Mouse (Mus musculus) liver, postnatal 0 days (tissue): Measurements from ENCODE around the gene Krt24. TPM values are rescaled to one million over a fixed set of nuclear protein-coding genes. Genes with fewer than 3 reads are reported as not detected.

Source experiments
- ATAC-seq: fragments of 200-750 bp; cut with Nextera tagmentation; 2 replicates; pipeline ENCODE4 v1.8.0; 2017; ENCODE audit warnings: mild to moderate bottlenecking, moderate library complexity
- DNase-seq: peaks from one replicate; pipeline ENCODE4 v3.0.0-alpha.2; 2016
- H3K27ac ChIP-seq: fragments of 300-500 bp; sonication (generic); 2 replicates; pipeline ENCODE4 v1.5.1; 2014; ENCODE audit warnings: antibody characterized with exemption, moderate library complexity, mild to moderate bottlenecking, low read depth
- H3K27me3 ChIP-seq: fragments of 300-500 bp; sonication (generic); 2 replicates; pipeline ENCODE4 v1.6.1; 2014; ENCODE audit warnings: low read length, control low read depth, mixed read lengths; ENCODE audit not compliant: insufficient read depth
- H3K36me3 ChIP-seq: fragments of 300-500 bp; sonication (generic); replicated peaks from 2 replicates; pipeline ENCODE4 v1.6.1; 2014; ENCODE audit warnings: mild to moderate bottlenecking, control low read depth, low read length, moderate library complexity, mixed read lengths; ENCODE audit not compliant: insufficient read depth
- H3K4me1 ChIP-seq: fragments of 300-500 bp; sonication (generic); 2 replicates; pipeline ENCODE4 v1.6.1; 2014; ENCODE audit warnings: antibody characterized with exemption, mild to moderate bottlenecking, control low read depth; ENCODE audit not compliant: insufficient read depth
- H3K4me2 ChIP-seq: fragments of 300-500 bp; sonication (generic); 2 replicates; pipeline ENCODE4 v1.6.1; 2014; ENCODE audit warnings: low read depth, mild to moderate bottlenecking, low read length, moderate library complexity, mixed read lengths
- H3K4me3 ChIP-seq: fragments of 300-500 bp; sonication (generic); 2 replicates; pipeline ENCODE4 v1.5.1; 2014; ENCODE audit warnings: low read depth, low read length
- H3K9ac ChIP-seq: fragments of 300-500 bp; sonication (generic); replicated peaks from 2 replicates; pipeline ENCODE4 v1.6.1; 2014; ENCODE audit warnings: mild to moderate bottlenecking, moderate library complexity
- H3K9me3 ChIP-seq: fragments of 300-500 bp; sonication (generic); 2 replicates; pipeline ENCODE4 v1.6.1; 2016; ENCODE audit warnings: mild to moderate bottlenecking, control low read depth, low read length, mixed read lengths
- CTCF ChIP-seq: sonication (generic); IDR thresholded peaks from 2 replicates; pipeline ENCODE4 v1.5.1; 2016; ENCODE audit warnings: antibody characterized with exemption, low read depth
- EP300 ChIP-seq: IDR thresholded peaks from 2 replicates; pipeline ENCODE4 v1.6.1; 2016; ENCODE audit warnings: antibody characterized with exemption, low read depth, mild to moderate bottlenecking
- WGBS: fragments of 180-500 bp; shearing (Covaris S2); extraction: QIAGEN DNeasy Blood & Tissue Kit; methylation state at CpG from one replicate; pipeline ENCODE4 v1.1.7; 2014; ENCODE audit not compliant: insufficient replicate concordance; 5-methylcytosine and 5-hydroxymethylcytosine counted together
- polyA plus RNA-seq: library from polyadenylated mRNA; unstranded; fragments of >200 nt; fragmentation: Nextera tagmentation; extraction: Ambion mirVana; gene quantifications from 2 replicates; pipeline ENCODE4 v1.2.1, GENCODE M21; 2015

Krt24 gene
- polyA plus RNA-seq, 1 experiment from 2014 or later: not detected

- Histone ChIP-seq H3K27me3 (no peaks in the 10 kb centered on the region), H3K27ac (no peak overlapping the region), H3K4me3 (no peak overlapping the region), H3K9ac (no peak overlapping the region), H3K36me3 (no peaks in the 10 kb centered on the region), H3K4me2 (no peak overlapping the region), H3K4me1 (no peaks in the 10 kb centered on the region), H3K9me3 (no peaks in the 10 kb centered on the region)
- DNase-seq (no peak), ATAC-seq (no peak)
- 76% methylated on average over 9 of the region's 9 CpGs for WGBS
- TF ChIP-seq CTCF: no peak
- TF ChIP-seq EP300: no peak
These were observed 3.9 kb downstream of the Krt24 start for GRCm38 (mm10) chr11:99281116-99281515.

- no peak overlapping the region for H3K27ac ChIP-seq
- WGBS: 41% methylated on average over 5 of the region's 5 CpGs
- TF ChIP-seq CTCF (no peak), EP300 (no peak)
- no peak overlapping the region for H3K9ac ChIP-seq
- H3K4me3 ChIP-seq: no peak overlapping the region
- no peaks in the 10 kb centered on the region for H3K36me3 ChIP-seq
- DNase-seq (no peak), ATAC-seq (no peak)
- H3K4me1 ChIP-seq: no peaks in the 10 kb centered on the region
- no peak overlapping the region for H3K4me2 ChIP-seq
- no peaks in the 10 kb centered on the region for H3K27me3 ChIP-seq
- H3K9me3 ChIP-seq: no peaks in the 10 kb centered on the region
These were observed 5.1 kb downstream of the Krt24 start for GRCm38 (mm10) chr11:99279986-99280385.

GRCm38 (mm10) chr11:99276786-99277185 is 8.3 kb downstream of the Krt24 start:
- DNase-seq (no peak), ATAC-seq (no peak)
- no peak overlapping the region for H3K4me2 ChIP-seq
- no peak overlapping the region for H3K4me3 ChIP-seq
- WGBS: 57% methylated on average over 7 of the region's 7 CpGs
- no peaks in the 10 kb centered on the region for H3K9me3 ChIP-seq
- no peak overlapping the region for H3K27ac ChIP-seq
- no peaks in the 10 kb centered on the region for H3K27me3 ChIP-seq
- H3K4me1 ChIP-seq: no peaks in the 10 kb centered on the region
- no peak for TF ChIP-seq CTCF
- TF ChIP-seq EP300: no peak
- H3K36me3 ChIP-seq: no peaks in the 10 kb centered on the region
- H3K9ac ChIP-seq: no peak overlapping the region

GRCm38 (mm10) chr11:99275624-99276023 is 9.4 kb downstream of the Krt24 start:
- Histone ChIP-seq H3K4me1 (no peaks in the 10 kb centered on the region), H3K9me3 (no peaks in the 10 kb centered on the region), H3K4me2 (no peak overlapping the region), H3K9ac (no peak overlapping the region), H3K27me3 (no peaks in the 10 kb centered on the region), H3K4me3 (no peak overlapping the region), H3K36me3 (no peaks in the 10 kb centered on the region), H3K27ac (peak overlapping the region; percentile 55; the same call in 1 of the 2 replicates)
- ATAC-seq: peak; percentile 93
- 55% methylated on average over 6 of the region's 6 CpGs for WGBS
- peak; percentile 27 for DNase-seq
- TF ChIP-seq CTCF: no peak

GRCm38 (mm10) chr11:99272721-99273120 is 12.3 kb downstream of the Krt24 start:
- Histone ChIP-seq H3K27me3 (no peaks in the 10 kb centered on the region), H3K9ac (no peak overlapping the region), H3K4me3 (no peak overlapping the region), H3K4me2 (no peak overlapping the region), H3K36me3 (no peaks in the 10 kb centered on the region), H3K9me3 (no peaks in the 10 kb centered on the region), H3K27ac (no peak overlapping the region), H3K4me1 (no peaks in the 10 kb centered on the region)
- WGBS: 90% methylated on average over 4 of the region's 4 CpGs
- TF ChIP-seq CTCF (no peak), EP300 (no peak)
- ATAC-seq: no peak
- no peak for DNase-seq

GRCm38 (mm10) chr11:99269192-99269591 is 15.9 kb downstream of the Krt24 start:
- WGBS: 74% methylated on average over 7 of the region's 7 CpGs

GRCm38 (mm10) chr11:99265796-99266195 is 19.3 kb downstream of the Krt24 start:
- no peak for TF ChIP-seq EP300
- TF ChIP-seq CTCF: no peak
- H3K9me3 ChIP-seq: no peaks in the 10 kb centered on the region
- no peak overlapping the region for H3K4me2 ChIP-seq
- no peaks in the 10 kb centered on the region for H3K4me1 ChIP-seq
- ATAC-seq (0 out of 2 replicates have a peak, but pooled peaks have one; percentile 21), DNase-seq (no peak)
- no peak overlapping the region for H3K4me3 ChIP-seq
- WGBS: 31% methylated on average over 9 of the region's 9 CpGs
- H3K36me3 ChIP-seq: no peaks in the 10 kb centered on the region
- H3K27ac ChIP-seq: peak overlapping the region; percentile 48
- no peaks in the 10 kb centered on the region for H3K27me3 ChIP-seq
- no peak overlapping the region for H3K9ac ChIP-seq

More at GRCm38 (mm10) chr11:99269192-99269591, 15.9 kb downstream of the Krt24 start:
- H3K4me3 ChIP-seq: no peak overlapping the region
- no peak for TF ChIP-seq EP300
- TF ChIP-seq CTCF: no peak
- no peaks in the 10 kb centered on the region for H3K9me3 ChIP-seq
- H3K9ac ChIP-seq: no peak overlapping the region
- no peaks in the 10 kb centered on the region for H3K4me1 ChIP-seq
- no peak overlapping the region for H3K4me2 ChIP-seq
- H3K27me3 ChIP-seq: no peaks in the 10 kb centered on the region
- no peak for DNase-seq
- no peak for ATAC-seq
- H3K36me3 ChIP-seq: no peaks in the 10 kb centered on the region
- H3K27ac ChIP-seq: no peak overlapping the region
